Mouse (Mus musculus): ENCODE data around the gene Srgap1.

DNA sequence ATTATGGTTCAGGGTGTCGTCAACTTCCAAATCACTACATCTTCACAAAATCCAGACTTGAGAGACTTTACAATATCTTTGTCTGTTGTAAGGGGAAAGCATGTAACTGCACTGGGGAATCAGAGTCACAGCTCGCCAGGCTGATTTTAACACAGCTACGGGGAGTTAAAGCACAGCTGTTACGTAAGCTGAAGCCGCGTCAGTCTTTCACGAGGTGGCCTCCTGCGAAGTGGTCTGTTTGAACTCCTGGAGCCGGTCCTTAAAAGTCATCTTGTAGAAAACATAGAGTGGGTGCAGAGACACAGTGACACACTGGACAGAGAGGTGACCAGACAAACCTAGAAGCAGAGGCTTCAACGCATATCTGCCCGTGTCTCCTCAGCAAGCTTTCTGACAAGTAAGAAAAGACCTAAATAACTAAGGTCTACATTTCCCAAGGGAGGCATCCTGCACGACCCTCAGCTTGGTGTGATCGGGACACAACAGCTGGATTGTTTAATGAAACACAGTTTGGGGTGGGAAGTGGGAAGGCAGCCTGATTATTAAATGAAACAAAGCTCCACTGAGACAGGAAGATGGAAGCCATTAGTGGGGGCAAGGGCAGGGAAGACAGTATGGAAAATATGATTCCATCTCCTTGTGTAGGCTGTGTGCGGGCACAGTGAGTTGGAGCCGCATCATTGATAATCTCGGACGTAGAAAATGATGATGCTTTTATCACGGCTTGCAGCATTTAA, 181.4 kb downstream of the Srgap1 start:
- TF ChIP-seq CTCF (IDR thresholded peaks at IDR 0.05; ENCODE audit: low read depth, low read length) (no peak), GATA1 (IDR thresholded peaks at IDR 0.05; ENCODE audit: borderline replicate concordance, low read length) (no peak), TAL1 (conservative IDR thresholded peaks at IDR 0.05; ENCODE audit: low read depth, low read length) (no peak), POLR2AphosphoS5 (IDR thresholded peaks at IDR 0.05; ENCODE audit: insufficient replicate concordance, low read depth, low read length) (no peak), GATA2 (IDR thresholded peaks at IDR 0.05; ENCODE audit: borderline replicate concordance, low read depth, low read length) (no peak)

Measured in G1E (cell line).